Mouse (Mus musculus): ENCODE measurements around the gene Dnajc15. TPM values are rescaled to one million over a fixed set of nuclear protein-coding genes. Genes with fewer than 3 reads are reported as not detected.

The Dnajc15 gene
- polyA plus RNA-seq, 2 experiments = 22.8 to 113 TPM

- no peak for DNase-seq (ENCODE audit: low spot score)
- H3K4me2 ChIP-seq (replicated peaks; ENCODE audit: low read depth, low read length, severe bottlenecking) = no peak overlapping the region
- H3K9me3 ChIP-seq (ENCODE audit: control insufficient read depth, low read length) = no peaks in the 10 kb centered on the region
- no peak for TF ChIP-seq POLR2A (IDR thresholded peaks at IDR 0.05; ENCODE audit: borderline replicate concordance, extremely low read depth, insufficient read depth, insufficient read length)
- H3K27me3 ChIP-seq (ENCODE audit: control insufficient read depth, insufficient read depth, low read length) = no peaks in the 10 kb centered on the region
- WGBS = 88% methylated on average over 6 of the region's 6 CpGs
- no peak overlapping the region for H3K9ac ChIP-seq (ENCODE audit: low read depth, low read length, severe bottlenecking)
- H3K27ac ChIP-seq (replicated peaks; ENCODE audit: low read depth, low read length) = no peak overlapping the region
- no peak for ATAC-seq (ENCODE audit: low FRiP score, low read depth)
- peaks cover 9% of the 10 kb centered on the region for H3K4me1 ChIP-seq (ENCODE audit: control insufficient read depth, insufficient read depth, low read length)
- no peak overlapping the region for H3K4me3 ChIP-seq (replicated peaks; ENCODE audit: low read length)
- no peaks in the 10 kb centered on the region for H3K36me3 ChIP-seq (ENCODE audit: control insufficient read depth, insufficient read depth, low read length)
These were observed 81.9 kb downstream of the Dnajc15 start for GRCm38 (mm10) chr14:77792998-77793397.

- Histone ChIP-seq H3K4me2 (replicated peaks; ENCODE audit: low read depth, low read length, severe bottlenecking) (no peak overlapping the region), H3K27me3 (ENCODE audit: control insufficient read depth, insufficient read depth, low read length) (no peaks in the 10 kb centered on the region), H3K9me3 (ENCODE audit: control insufficient read depth, low read length) (no peaks in the 10 kb centered on the region), H3K9ac (ENCODE audit: low read depth, low read length, severe bottlenecking) (no peak overlapping the region), H3K4me1 (ENCODE audit: control insufficient read depth, insufficient read depth, low read length) (no peaks in the 10 kb centered on the region), H3K4me3 (replicated peaks; ENCODE audit: low read length) (no peak overlapping the region), H3K36me3 (ENCODE audit: control insufficient read depth, insufficient read depth, low read length) (no peaks in the 10 kb centered on the region), H3K27ac (replicated peaks; ENCODE audit: low read depth, low read length) (no peak overlapping the region)
- ATAC-seq (ENCODE audit: low FRiP score, low read depth) = no peak
- no peak for TF ChIP-seq POLR2A (IDR thresholded peaks at IDR 0.05; ENCODE audit: borderline replicate concordance, extremely low read depth, insufficient read depth, insufficient read length)
- no peak for DNase-seq (ENCODE audit: low spot score)
These were observed 91.7 kb downstream of the Dnajc15 start for GRCm38 (mm10) chr14:77783217-77783616.

GRCm38 (mm10) chr14:77777365-77777764 lies 97.6 kb downstream of the Dnajc15 start:
- H3K27me3 ChIP-seq (ENCODE audit: control insufficient read depth, insufficient read depth, low read length) = no peaks in the 10 kb centered on the region
- 88% methylated on average over 1 of the region's 1 CpGs for WGBS
- no peak for ATAC-seq (ENCODE audit: low FRiP score, low read depth)
- no peaks in the 10 kb centered on the region for H3K4me1 ChIP-seq (ENCODE audit: control insufficient read depth, insufficient read depth, low read length)
- no peak for DNase-seq (ENCODE audit: low spot score)
- no peaks in the 10 kb centered on the region for H3K9me3 ChIP-seq (ENCODE audit: control insufficient read depth, low read length)
- H3K27ac ChIP-seq (replicated peaks; ENCODE audit: low read depth, low read length) = no peak overlapping the region
- no peak overlapping the region for H3K4me2 ChIP-seq (replicated peaks; ENCODE audit: low read depth, low read length, severe bottlenecking)
- TF ChIP-seq POLR2A (IDR thresholded peaks at IDR 0.05; ENCODE audit: borderline replicate concordance, extremely low read depth, insufficient read depth, insufficient read length) = no peak
- H3K36me3 ChIP-seq (ENCODE audit: control insufficient read depth, insufficient read depth, low read length) = no peaks in the 10 kb centered on the region
- no peak overlapping the region for H3K9ac ChIP-seq (ENCODE audit: low read depth, low read length, severe bottlenecking)
- no peak overlapping the region for H3K4me3 ChIP-seq (replicated peaks; ENCODE audit: low read length)

DNA sequence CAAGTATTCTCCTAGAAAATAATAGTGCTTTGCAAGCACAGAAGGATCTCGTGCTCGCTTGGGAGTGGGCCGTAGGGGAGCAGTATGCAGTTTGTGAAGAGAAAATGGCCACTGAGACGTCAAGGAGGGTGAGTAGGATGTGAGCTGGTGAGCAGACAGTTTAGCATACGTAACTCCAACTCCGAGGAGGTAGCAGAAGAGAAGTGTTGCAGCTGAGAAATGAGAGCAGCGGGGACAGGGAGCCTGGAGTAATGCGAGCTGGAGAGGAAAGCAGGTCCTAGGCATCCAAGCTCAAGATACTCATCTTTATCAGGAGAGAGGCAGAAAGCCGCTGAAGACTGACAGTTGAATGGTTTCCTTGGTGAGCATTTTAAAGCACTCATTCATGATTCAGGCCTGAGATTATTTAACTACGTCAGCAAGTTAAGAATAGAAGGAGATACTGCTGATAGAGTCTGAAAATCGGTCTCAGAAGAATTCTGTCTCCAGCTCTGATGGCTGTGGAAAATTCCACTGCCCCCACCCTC lies 98.9 kb downstream of the Dnajc15 start:
- ATAC-seq (ENCODE audit: low FRiP score, low read depth) (no peak), DNase-seq (ENCODE audit: low spot score) (no peak)
- WGBS = 82% methylated on average over 11 of the region's 11 CpGs
- Histone ChIP-seq H3K27me3 (ENCODE audit: control insufficient read depth, insufficient read depth, low read length) (no peaks in the 10 kb centered on the region), H3K9ac (ENCODE audit: low read depth, low read length, severe bottlenecking) (no peak overlapping the region), H3K4me2 (replicated peaks; ENCODE audit: low read depth, low read length, severe bottlenecking) (no peak overlapping the region), H3K4me1 (ENCODE audit: control insufficient read depth, insufficient read depth, low read length) (no peaks in the 10 kb centered on the region), H3K36me3 (ENCODE audit: control insufficient read depth, insufficient read depth, low read length) (no peaks in the 10 kb centered on the region), H3K4me3 (replicated peaks; ENCODE audit: low read length) (no peak overlapping the region), H3K27ac (replicated peaks; ENCODE audit: low read depth, low read length) (no peak overlapping the region), H3K9me3 (ENCODE audit: control insufficient read depth, low read length) (no peaks in the 10 kb centered on the region)
- TF ChIP-seq POLR2A (IDR thresholded peaks at IDR 0.05; ENCODE audit: borderline replicate concordance, extremely low read depth, insufficient read depth, insufficient read length) = no peak

DNA sequence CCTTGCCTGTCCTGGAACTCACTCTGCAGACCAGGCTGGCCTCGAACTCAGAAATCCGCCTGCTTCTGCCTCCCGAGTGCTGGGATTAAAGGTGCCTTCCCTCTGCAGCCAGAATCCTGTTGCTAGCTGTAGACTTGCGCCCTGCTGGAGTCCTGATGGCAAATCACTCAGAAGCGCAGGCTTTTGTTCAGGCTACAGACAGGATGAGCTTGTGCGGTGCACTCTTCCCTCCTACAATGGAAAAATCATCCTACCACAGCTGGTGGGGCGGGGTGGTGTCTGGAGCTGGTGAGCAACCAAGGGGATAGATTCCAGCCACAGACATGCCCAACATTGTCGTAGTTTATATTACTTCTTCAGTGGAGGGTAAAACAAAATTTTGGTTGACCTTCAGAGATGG lies 101.6 kb downstream of the Dnajc15 start:
- TF ChIP-seq POLR2A (IDR thresholded peaks at IDR 0.05; ENCODE audit: borderline replicate concordance, extremely low read depth, insufficient read depth, insufficient read length) = no peak
- 88% methylated on average over 8 of the region's 8 CpGs for WGBS
- DNase-seq (ENCODE audit: low spot score) = no peak

GRCm38 (mm10) chr14:77771626-77772025 lies 103.3 kb downstream of the Dnajc15 start:
- no peaks in the 10 kb centered on the region for H3K36me3 ChIP-seq (ENCODE audit: control insufficient read depth, insufficient read depth, low read length)
- no peak overlapping the region for H3K9ac ChIP-seq (ENCODE audit: low read depth, low read length, severe bottlenecking)
- WGBS = 57% methylated on average over 2 of the region's 2 CpGs
- H3K27ac ChIP-seq (replicated peaks; ENCODE audit: low read depth, low read length) = no peak overlapping the region
- H3K4me3 ChIP-seq (replicated peaks; ENCODE audit: low read length) = no peak overlapping the region
- TF ChIP-seq POLR2A (IDR thresholded peaks at IDR 0.05; ENCODE audit: borderline replicate concordance, extremely low read depth, insufficient read depth, insufficient read length) = no peak
- no peaks in the 10 kb centered on the region for H3K27me3 ChIP-seq (ENCODE audit: control insufficient read depth, insufficient read depth, low read length)
- H3K9me3 ChIP-seq (ENCODE audit: control insufficient read depth, low read length) = no peaks in the 10 kb centered on the region
- DNase-seq (ENCODE audit: low spot score) (no peak), ATAC-seq (ENCODE audit: low FRiP score, low read depth) (no peak)
- H3K4me1 ChIP-seq (ENCODE audit: control insufficient read depth, insufficient read depth, low read length) = no peaks in the 10 kb centered on the region
- H3K4me2 ChIP-seq (replicated peaks; ENCODE audit: low read depth, low read length, severe bottlenecking) = no peak overlapping the region

More for the DNA sequence above, 101.6 kb downstream of the Dnajc15 start:
- Histone ChIP-seq H3K9ac (ENCODE audit: low read depth, low read length, severe bottlenecking) (no peak overlapping the region), H3K4me2 (replicated peaks; ENCODE audit: low read depth, low read length, severe bottlenecking) (no peak overlapping the region), H3K36me3 (ENCODE audit: control insufficient read depth, insufficient read depth, low read length) (no peaks in the 10 kb centered on the region), H3K4me3 (replicated peaks; ENCODE audit: low read length) (no peak overlapping the region), H3K27ac (replicated peaks; ENCODE audit: low read depth, low read length) (no peak overlapping the region), H3K27me3 (ENCODE audit: control insufficient read depth, insufficient read depth, low read length) (no peaks in the 10 kb centered on the region), H3K4me1 (ENCODE audit: control insufficient read depth, insufficient read depth, low read length) (no peaks in the 10 kb centered on the region), H3K9me3 (ENCODE audit: control insufficient read depth, low read length) (no peaks in the 10 kb centered on the region)
- no peak for ATAC-seq (ENCODE audit: low FRiP score, low read depth)

Other genes with a start within 250 kb of the Dnajc15 start
- 0.49 and 0.67 TPM in 2 replicates for gene Epsti1, start 29.1 kb upstream of the Dnajc15 start, polyA plus RNA-seq (2012; rRNA removed)
- 0.88 and 1.6 TPM in 2 replicates for gene Epsti1, start 29.1 kb upstream of the Dnajc15 start, polyA plus RNA-seq (2014; fragmentation: Nextera tagmentation; extraction: Ambion mirVana)
- gene Fam216b, start 213.9 kb upstream of the Dnajc15 start, polyA plus RNA-seq (2012; rRNA removed) = 0.10 TPM in 1 of 2 replicates, not detected in the other
- gene Fam216b, start 213.9 kb upstream of the Dnajc15 start, polyA plus RNA-seq (2014; fragmentation: Nextera tagmentation; extraction: Ambion mirVana) = 0.26 TPM in 1 of 2 replicates, not detected in the other

All from limb, embryonic 14.5 days (tissue).